Mouse (Mus musculus) embryonic facial prominence, embryonic 11.5 days (tissue): Measurements from ENCODE around the gene Zcchc24. TPM values are rescaled to one million over a fixed set of nuclear protein-coding genes. Genes with fewer than 3 reads are reported as not detected.

Experiments used
- ATAC-seq: fragments of 200-750 bp; cut with Nextera tagmentation; replicated peaks from 2 replicates; pipeline ENCODE4 v1.8.0; 2017; ENCODE audit warnings: low read depth; ENCODE audit not compliant: insufficient number of reproducible peaks, low FRiP score, low TSS enrichment
- DNase-seq: peaks from one replicate; pipeline ENCODE4 v3.0.0-alpha.2; 2015; ENCODE audit warnings: low spot score
- H3K27ac ChIP-seq: fragments of 300-500 bp; sonication (generic); replicated peaks from 2 replicates; pipeline ENCODE4 v1.5.1; 2014; ENCODE audit warnings: mild to moderate bottlenecking, low read depth, low read length, control low read depth
- H3K27me3 ChIP-seq: fragments of 300-500 bp; sonication (generic); 2 replicates; pipeline ENCODE4 v1.6.1; 2014; ENCODE audit warnings: mild to moderate bottlenecking, low read length, moderate library complexity, mixed read lengths; ENCODE audit not compliant: control insufficient read depth, insufficient read depth
- H3K36me3 ChIP-seq: fragments of 300-500 bp; sonication (generic); replicated peaks from 2 replicates; pipeline ENCODE4 v1.6.1; 2014; ENCODE audit warnings: low read depth, mild to moderate bottlenecking, low read length, moderate library complexity, mixed read lengths; ENCODE audit not compliant: control insufficient read depth, insufficient read depth
- H3K4me1 ChIP-seq: fragments of 300-500 bp; sonication (generic); 2 replicates; pipeline ENCODE4 v1.6.1; 2014; ENCODE audit warnings: low read length, mixed read lengths; ENCODE audit not compliant: control insufficient read depth, insufficient read depth
- H3K4me2 ChIP-seq: fragments of 300-500 bp; sonication (generic); 2 replicates; pipeline ENCODE4 v1.6.1; 2014; ENCODE audit warnings: low read depth, mild to moderate bottlenecking, control low read depth, low read length, moderate library complexity
- H3K4me3 ChIP-seq: fragments of 300-500 bp; sonication (generic); 2 replicates; pipeline ENCODE4 v1.5.1; 2014; ENCODE audit warnings: low read depth, low read length, control low read depth
- H3K9ac ChIP-seq: fragments of 300-500 bp; sonication (generic); replicated peaks from 2 replicates; pipeline ENCODE4 v1.6.1; 2014; ENCODE audit warnings: mild to moderate bottlenecking, control low read depth, low read length
- H3K9me3 ChIP-seq: fragments of 300-500 bp; sonication (generic); replicated peaks from 2 replicates; pipeline ENCODE4 v1.6.1; 2016; ENCODE audit warnings: mild to moderate bottlenecking, low read length, inconsistent platforms, mixed read lengths; ENCODE audit not compliant: control insufficient read depth
- WGBS: fragments of 180-500 bp; shearing (Covaris S2); extraction: QIAGEN DNeasy Blood & Tissue Kit; methylation state at CpG from one replicate; pipeline ENCODE4 v1.1.7; 2014; 5-methylcytosine and 5-hydroxymethylcytosine counted together
- polyA plus RNA-seq: library from polyadenylated mRNA; unstranded; fragments of >200 nt; fragmentation: Nextera tagmentation; extraction: Ambion mirVana; gene quantifications from 2 replicates; pipeline ENCODE4 v1.2.1, GENCODE M21; 2014

The Zcchc24 gene
- polyA plus RNA-seq, 1 experiment from 2014 or later: 23.6 TPM

GRCm38 (mm10) chr14:25761184-25761583 lies 7.7 kb downstream of the Zcchc24 start:
- ATAC-seq (no peak), DNase-seq (no peak)
- H3K4me3 ChIP-seq: no peak overlapping the region
- H3K4me1 ChIP-seq: peaks cover 5% of the 10 kb centered on the region; the same call in 1 of the 2 replicates
- no peak overlapping the region for H3K9ac ChIP-seq
- H3K9me3 ChIP-seq: no peaks in the 10 kb centered on the region
- no peaks in the 10 kb centered on the region; the same call in 1 of the 2 replicates for H3K36me3 ChIP-seq
- H3K27ac ChIP-seq: no peak overlapping the region
- H3K27me3 ChIP-seq: no peaks in the 10 kb centered on the region
- 83% methylated on average over 5 of the region's 5 CpGs for WGBS
- no peak overlapping the region for H3K4me2 ChIP-seq

- no peak for ATAC-seq
- DNase-seq: no peak
- WGBS: 50% methylated on average over 8 of the region's 8 CpGs
- Histone ChIP-seq H3K27me3 (no peaks in the 10 kb centered on the region), H3K9me3 (no peaks in the 10 kb centered on the region), H3K4me1 (no peaks in the 10 kb centered on the region; the same call in 1 of the 2 replicates), H3K27ac (peak overlapping the region; percentile 28; the same call in 1 of the 2 replicates), H3K9ac (no peak overlapping the region), H3K4me2 (no peak overlapping the region), H3K4me3 (no peak overlapping the region), H3K36me3 (no peaks in the 10 kb centered on the region; the same call in 1 of the 2 replicates)
Observed at GRCm38 (mm10) chr14:25759981-25760537, 8.8 kb downstream of the Zcchc24 start.

- Histone ChIP-seq H3K4me2 (no peak overlapping the region), H3K27me3 (no peaks in the 10 kb centered on the region), H3K27ac (no peak overlapping the region), H3K4me1 (no peaks in the 10 kb centered on the region; the same call in 1 of the 2 replicates), H3K4me3 (no peak overlapping the region), H3K36me3 (no peaks in the 10 kb centered on the region; the same call in 1 of the 2 replicates), H3K9ac (no peak overlapping the region), H3K9me3 (no peaks in the 10 kb centered on the region)
- 43% methylated on average over 7 of the region's 7 CpGs for WGBS
- DNase-seq (no peak), ATAC-seq (no peak)
Observed at GRCm38 (mm10) chr14:25759551-25759950, 9.3 kb downstream of the Zcchc24 start.

- Histone ChIP-seq H3K4me1 (no peaks in the 10 kb centered on the region; the same call in 1 of the 2 replicates), H3K27me3 (no peaks in the 10 kb centered on the region), H3K4me2 (no peak overlapping the region), H3K4me3 (no peak overlapping the region), H3K9ac (no peak overlapping the region), H3K9me3 (no peaks in the 10 kb centered on the region), H3K27ac (no peak overlapping the region), H3K36me3 (no peaks in the 10 kb centered on the region; the same call in 1 of the 2 replicates)
- 73% methylated on average over 4 of the region's 4 CpGs for WGBS
- no peak for ATAC-seq
- DNase-seq: no peak
Observed at GRCm38 (mm10) chr14:25757917-25758316, 10.9 kb downstream of the Zcchc24 start.

- Histone ChIP-seq H3K9me3 (no peaks in the 10 kb centered on the region), H3K27me3 (no peaks in the 10 kb centered on the region), H3K4me3 (no peak overlapping the region), H3K36me3 (no peaks in the 10 kb centered on the region; the same call in none of the 2 replicates), H3K4me2 (no peak overlapping the region), H3K9ac (peak overlapping the region; percentile 13; the same call in 1 of the 2 replicates), H3K4me1 (no peaks in the 10 kb centered on the region; the same call in 1 of the 2 replicates), H3K27ac (peak overlapping the region; percentile 28; the same call in 1 of the 2 replicates)
- no peak for ATAC-seq
- DNase-seq: no peak
- WGBS: 80% methylated on average over 7 of the region's 7 CpGs
Observed at GRCm38 (mm10) chr14:25756385-25756990, 12.4 kb downstream of the Zcchc24 start.

- H3K4me3 ChIP-seq: no peak overlapping the region
- H3K4me1 ChIP-seq: no peaks in the 10 kb centered on the region; the same call in none of the 2 replicates
- no peaks in the 10 kb centered on the region for H3K27me3 ChIP-seq
- DNase-seq (no peak), ATAC-seq (no peak)
- H3K27ac ChIP-seq: no peak overlapping the region
- WGBS: 53% methylated on average over 4 of the region's 4 CpGs
- H3K36me3 ChIP-seq: no peaks in the 10 kb centered on the region; the same call in none of the 2 replicates
- no peaks in the 10 kb centered on the region for H3K9me3 ChIP-seq
- H3K4me2 ChIP-seq: no peak overlapping the region
- no peak overlapping the region for H3K9ac ChIP-seq
Observed at GRCm38 (mm10) chr14:25755541-25755940, 13.3 kb downstream of the Zcchc24 start.

- DNase-seq: no peak
- H3K4me1 ChIP-seq: peaks cover under 1% of the 10 kb centered on the region
- H3K27ac ChIP-seq: no peak overlapping the region
- no peak overlapping the region for H3K4me3 ChIP-seq
- ATAC-seq: 0 out of 2 replicates have a peak, but pooled peaks have one; percentile 32
- H3K27me3 ChIP-seq: no peaks in the 10 kb centered on the region
- no peak overlapping the region for H3K4me2 ChIP-seq
- H3K9ac ChIP-seq: no peak overlapping the region
- no peaks in the 10 kb centered on the region for H3K9me3 ChIP-seq
- WGBS: 48% methylated on average over 19 of the region's 19 CpGs
- no peaks in the 10 kb centered on the region; the same call in none of the 2 replicates for H3K36me3 ChIP-seq
Observed at GRCm38 (mm10) chr14:25754531-25755484, 14.0 kb downstream of the Zcchc24 start.
